Mouse (Mus musculus): ENCODE data around the gene Osbpl3. TPM values are rescaled to one million over a fixed set of nuclear protein-coding genes. Genes with fewer than 3 reads are reported as not detected.

Osbpl3 gene
- total RNA-seq (2017): 13.9 and 22.8 TPM in 2 replicates

DNA sequence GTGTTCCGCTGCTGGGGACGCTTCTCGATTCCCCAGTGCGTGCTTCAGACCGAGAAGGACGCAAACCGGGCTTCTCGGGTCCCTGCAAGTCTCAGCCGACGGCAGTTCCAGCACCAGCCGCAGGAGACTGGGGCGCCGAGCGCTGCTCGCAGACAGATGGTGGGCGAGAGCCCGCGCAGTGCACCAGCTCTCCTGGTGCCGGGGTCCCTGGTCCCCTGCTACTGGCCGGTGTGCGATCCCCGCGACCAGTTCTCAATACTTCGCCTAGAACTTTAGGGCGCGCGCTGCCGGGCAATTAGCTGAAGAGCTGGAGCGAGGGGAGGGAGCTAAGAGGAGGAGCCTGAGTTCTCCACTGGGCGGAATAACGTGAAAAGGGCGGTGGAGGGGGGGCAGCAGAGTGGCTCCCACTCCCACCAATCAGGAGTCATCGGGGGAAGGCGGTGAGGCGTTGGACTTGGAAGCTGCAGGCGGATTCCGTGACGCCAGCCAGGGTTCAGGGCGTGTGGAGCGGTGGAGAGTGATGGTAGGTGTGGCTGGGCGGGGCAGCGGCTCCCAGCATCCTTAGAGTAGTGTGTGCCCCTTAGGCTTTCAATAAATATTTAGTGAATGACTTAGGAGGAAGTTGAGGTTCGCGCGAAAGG, at the start of gene Osbpl3:
Osbpl3 (minus strand) TSS at position 373 of the 641 bp plus-strand sequence.
- peak; percentile 91 to 97 for ATAC-seq (replicated peaks in 1 of 2; ENCODE audit: insufficient read depth in 1 of 2, low FRiP score in 2 of 2, low TSS enrichment in 1 of 2, low read depth in 1 of 2, poor library complexity in 2 of 2, severe bottlenecking in 2 of 2)

DNA sequence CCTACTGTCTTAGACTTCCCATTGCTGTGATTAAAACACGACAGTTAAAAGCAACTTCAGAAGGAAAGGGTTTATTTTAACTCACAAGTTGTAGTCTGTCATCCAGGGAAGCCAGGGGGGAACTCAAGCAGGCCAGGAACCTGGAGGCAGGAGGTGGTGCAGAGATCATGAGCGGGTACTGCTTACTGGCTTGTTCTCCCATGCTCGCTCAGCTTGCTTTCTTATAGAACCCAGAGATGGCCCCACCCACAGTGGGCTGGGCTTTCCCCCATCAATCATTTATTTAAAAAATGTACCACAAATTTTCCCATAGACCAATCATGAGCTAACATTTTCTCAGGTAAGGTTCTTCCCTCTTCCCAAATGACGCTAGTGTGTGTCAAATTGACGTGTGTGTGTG, 49.5 kb upstream of the Osbpl3 start:
- no peak for ATAC-seq (replicated peaks in 1 of 2; ENCODE audit: insufficient read depth in 1 of 2, low FRiP score in 2 of 2, low TSS enrichment in 1 of 2, low read depth in 1 of 2, poor library complexity in 2 of 2, severe bottlenecking in 2 of 2)

DNA sequence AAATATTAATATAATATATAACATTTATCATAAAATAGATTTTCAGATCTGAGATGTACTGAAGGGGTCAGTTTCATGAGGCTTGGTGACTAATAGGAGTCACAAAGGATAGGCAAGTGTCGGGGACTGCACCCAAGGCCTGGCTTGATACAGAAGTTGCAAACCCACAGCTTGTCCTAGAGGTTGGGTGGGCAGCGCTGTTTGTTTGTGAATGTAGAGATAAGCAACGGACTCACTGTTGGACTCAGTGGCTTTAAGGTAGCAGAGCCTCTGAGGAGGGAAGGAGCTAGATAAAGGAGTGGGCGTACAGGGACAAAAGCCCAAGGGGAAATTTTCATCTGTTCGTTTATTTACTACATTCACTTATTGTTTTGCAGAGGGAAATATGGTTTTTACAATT, 48.7 kb upstream of the Osbpl3 start:
- no peak for ATAC-seq (replicated peaks in 1 of 2; ENCODE audit: insufficient read depth in 1 of 2, low FRiP score in 2 of 2, low TSS enrichment in 1 of 2, low read depth in 1 of 2, poor library complexity in 2 of 2, severe bottlenecking in 2 of 2)

DNA sequence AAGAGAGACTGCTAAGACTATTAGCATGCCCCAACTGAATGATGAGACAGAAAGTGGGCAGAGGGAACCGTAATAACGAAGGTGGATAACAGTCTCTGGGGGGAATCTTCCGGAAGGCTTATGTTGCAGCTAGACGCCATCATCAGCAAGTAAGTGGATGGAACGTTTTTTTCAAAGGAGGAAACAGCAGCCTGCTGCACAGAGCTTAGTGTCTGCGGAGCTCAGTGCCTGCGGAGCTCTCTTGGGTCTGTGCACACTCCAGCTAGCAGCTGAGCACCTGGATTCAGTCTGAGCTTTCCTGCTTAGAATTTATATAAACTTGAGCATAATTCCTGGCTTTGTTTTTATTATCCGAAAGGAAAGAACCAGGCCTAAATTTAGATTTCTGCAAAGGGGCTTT, 47.8 kb upstream of the Osbpl3 start:
- no peak for ATAC-seq (replicated peaks in 1 of 2; ENCODE audit: insufficient read depth in 1 of 2, low FRiP score in 2 of 2, low TSS enrichment in 1 of 2, low read depth in 1 of 2, poor library complexity in 2 of 2, severe bottlenecking in 2 of 2)

GRCm38 (mm10) chr6:50503031-50503430, 47.0 kb upstream of the Osbpl3 start:
- ATAC-seq (replicated peaks in 1 of 2; ENCODE audit: insufficient read depth in 1 of 2, low FRiP score in 2 of 2, low TSS enrichment in 1 of 2, low read depth in 1 of 2, poor library complexity in 2 of 2, severe bottlenecking in 2 of 2): no peak

DNA sequence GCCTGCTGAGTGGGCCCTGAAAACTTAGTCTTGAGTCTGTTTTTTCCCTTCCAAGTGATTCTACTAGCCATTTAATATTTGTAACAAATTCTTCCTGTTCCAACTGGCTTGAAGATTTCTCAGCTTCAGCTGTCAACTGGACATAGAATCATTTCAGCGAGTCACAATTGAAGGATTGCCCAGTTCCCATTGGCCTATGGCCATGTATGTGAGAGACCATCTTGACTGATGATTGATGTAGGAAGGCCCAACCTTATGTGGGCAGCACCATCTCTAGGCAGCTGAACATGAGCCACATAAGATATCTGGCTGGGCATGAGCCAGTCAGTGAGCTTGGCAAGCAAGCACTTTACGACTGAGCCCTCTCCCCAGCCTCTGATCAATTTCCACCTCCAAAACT, 42.3 kb upstream of the Osbpl3 start:
- ATAC-seq (replicated peaks in 1 of 2; ENCODE audit: insufficient read depth in 1 of 2, low FRiP score in 2 of 2, low TSS enrichment in 1 of 2, low read depth in 1 of 2, poor library complexity in 2 of 2, severe bottlenecking in 2 of 2): no peak

DNA sequence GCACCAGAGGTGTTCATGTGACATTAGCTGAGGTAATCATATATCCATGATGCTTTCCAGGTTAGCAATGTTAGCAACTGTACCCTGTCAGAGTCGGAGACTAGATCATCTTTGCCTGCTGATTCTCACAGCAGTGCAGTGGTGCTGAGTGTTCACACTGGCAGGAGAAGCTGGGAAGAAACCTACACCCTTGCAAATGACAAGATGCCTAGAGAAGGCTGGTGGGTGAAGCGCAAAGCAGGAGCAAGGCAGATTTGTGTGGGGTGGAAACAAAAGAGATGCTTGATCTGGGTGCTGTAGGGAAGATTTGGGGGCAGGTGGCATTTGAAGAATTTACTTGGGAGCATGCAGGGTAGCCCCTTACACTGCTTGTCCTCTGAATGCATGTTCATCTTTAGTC, 34.5 kb upstream of the Osbpl3 start:
- no peak for ATAC-seq (replicated peaks in 1 of 2; ENCODE audit: insufficient read depth in 1 of 2, low FRiP score in 2 of 2, low TSS enrichment in 1 of 2, low read depth in 1 of 2, poor library complexity in 2 of 2, severe bottlenecking in 2 of 2)

GRCm38 (mm10) chr6:50489380-50489779, 33.4 kb upstream of the Osbpl3 start:
- no peak for ATAC-seq (replicated peaks in 1 of 2; ENCODE audit: insufficient read depth in 1 of 2, low FRiP score in 2 of 2, low TSS enrichment in 1 of 2, low read depth in 1 of 2, poor library complexity in 2 of 2, severe bottlenecking in 2 of 2)

- no peak for ATAC-seq (replicated peaks in 1 of 2; ENCODE audit: insufficient read depth in 1 of 2, low FRiP score in 2 of 2, low TSS enrichment in 1 of 2, low read depth in 1 of 2, poor library complexity in 2 of 2, severe bottlenecking in 2 of 2)
Measured at GRCm38 (mm10) chr6:50486035-50486902, 30.3 kb upstream of the Osbpl3 start.

DNA sequence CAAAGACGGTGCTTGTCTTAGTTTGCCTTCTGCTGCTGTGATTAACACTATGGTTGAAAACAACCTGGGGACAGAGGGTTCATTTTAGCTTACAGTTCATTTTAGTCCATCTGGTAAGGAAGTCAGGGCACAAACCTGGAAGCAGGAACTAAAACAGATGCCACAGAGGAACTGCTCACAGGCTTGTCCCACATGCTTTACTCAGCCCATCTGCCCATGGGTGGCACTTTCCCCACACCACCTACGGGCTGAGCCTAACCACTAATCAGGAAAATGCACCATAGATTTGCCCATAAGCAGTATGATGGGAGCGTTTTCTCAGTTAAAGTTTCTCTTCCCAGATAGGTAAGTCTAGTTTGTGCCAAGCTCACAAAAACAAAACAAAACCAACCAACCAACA, 27.4 kb upstream of the Osbpl3 start:
- no peak for ATAC-seq (replicated peaks in 1 of 2; ENCODE audit: insufficient read depth in 1 of 2, low FRiP score in 2 of 2, low TSS enrichment in 1 of 2, low read depth in 1 of 2, poor library complexity in 2 of 2, severe bottlenecking in 2 of 2)

DNA sequence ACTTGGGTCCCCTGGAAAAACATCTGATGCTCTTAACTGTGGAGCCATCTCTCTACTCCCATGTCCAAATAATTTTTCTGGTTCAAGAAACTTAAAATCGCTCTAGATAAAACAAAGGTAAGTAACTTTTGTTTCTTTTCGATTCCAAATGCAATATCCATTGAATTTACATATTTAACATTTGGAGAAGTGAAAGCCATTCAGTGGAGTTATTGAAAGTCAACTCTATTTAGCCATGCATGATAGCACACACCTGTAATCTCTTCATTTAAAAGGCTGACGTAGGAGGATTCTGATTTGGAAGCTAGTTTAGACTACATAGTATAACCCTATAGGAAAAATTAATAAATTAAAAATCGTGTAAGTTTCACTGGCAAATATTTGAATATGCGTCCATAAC, 25.5 kb upstream of the Osbpl3 start:
- no peak for ATAC-seq (replicated peaks in 1 of 2; ENCODE audit: insufficient read depth in 1 of 2, low FRiP score in 2 of 2, low TSS enrichment in 1 of 2, low read depth in 1 of 2, poor library complexity in 2 of 2, severe bottlenecking in 2 of 2)

- no peak for ATAC-seq (replicated peaks in 1 of 2; ENCODE audit: insufficient read depth in 1 of 2, low FRiP score in 2 of 2, low TSS enrichment in 1 of 2, low read depth in 1 of 2, poor library complexity in 2 of 2, severe bottlenecking in 2 of 2)
Measured at GRCm38 (mm10) chr6:50466451-50466850, 10.4 kb upstream of the Osbpl3 start.

DNA sequence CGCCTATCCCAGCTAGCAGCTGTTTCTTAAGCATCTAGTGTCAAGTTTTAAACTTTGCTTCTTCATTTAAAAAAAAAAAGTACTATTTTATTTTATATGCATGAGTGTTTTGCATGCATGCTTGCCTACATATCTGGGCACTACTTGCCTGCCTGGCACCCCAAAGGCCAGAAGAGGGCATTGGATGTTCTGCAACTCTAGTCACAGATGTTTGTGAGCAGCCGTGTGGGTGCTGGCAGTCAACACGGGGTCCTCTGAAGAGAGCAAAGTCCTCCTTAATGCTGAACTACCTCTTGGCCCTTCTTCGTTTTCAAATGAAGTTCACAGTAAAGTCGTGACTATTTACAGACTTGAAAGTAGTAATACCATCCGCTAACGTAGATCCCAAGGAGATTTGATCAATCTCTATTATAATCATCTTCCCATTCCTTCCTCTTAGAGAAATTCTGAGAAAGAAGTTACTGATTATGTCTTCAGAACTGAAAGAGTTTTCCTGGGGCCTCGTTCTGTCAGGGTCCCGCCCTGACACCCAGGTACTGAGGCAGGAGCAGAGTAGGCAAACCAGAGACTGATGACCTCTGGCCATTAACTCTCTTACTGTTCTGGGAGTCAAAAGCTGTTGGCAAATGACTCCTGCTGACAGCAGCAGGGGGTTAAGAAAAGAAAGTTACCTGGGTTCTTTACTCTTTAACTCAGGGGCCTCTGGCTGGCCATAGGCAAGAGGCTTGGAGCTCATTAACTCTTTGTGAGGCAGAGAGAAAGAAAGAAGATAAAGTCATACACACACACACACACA, 8.9 kb upstream of the Osbpl3 start:
- no peak for ATAC-seq (replicated peaks in 1 of 2; ENCODE audit: insufficient read depth in 1 of 2, low FRiP score in 2 of 2, low TSS enrichment in 1 of 2, low read depth in 1 of 2, poor library complexity in 2 of 2, severe bottlenecking in 2 of 2)

DNA sequence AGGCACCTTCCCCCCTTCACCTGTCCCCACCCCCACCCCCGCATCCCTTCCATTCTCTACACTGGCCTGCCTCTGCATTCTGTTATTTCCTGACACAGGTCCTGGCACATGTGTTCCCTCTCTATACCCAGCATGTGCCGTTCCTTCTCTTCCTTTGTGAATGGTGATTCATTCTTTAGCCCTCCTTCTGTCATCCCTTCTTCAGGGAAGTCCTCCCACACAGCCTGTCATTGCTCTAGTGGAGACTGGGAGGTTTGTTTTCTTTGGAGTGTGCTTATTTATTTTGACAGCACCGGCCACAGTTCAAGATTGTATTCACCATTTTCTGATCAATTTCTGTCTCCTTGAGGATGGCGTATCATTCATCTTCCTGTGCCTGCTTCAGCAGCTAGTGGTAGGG, 6.0 kb upstream of the Osbpl3 start:
- no peak for ATAC-seq (replicated peaks in 1 of 2; ENCODE audit: insufficient read depth in 1 of 2, low FRiP score in 2 of 2, low TSS enrichment in 1 of 2, low read depth in 1 of 2, poor library complexity in 2 of 2, severe bottlenecking in 2 of 2)

- no peak for ATAC-seq (replicated peaks in 1 of 2; ENCODE audit: insufficient read depth in 1 of 2, low FRiP score in 2 of 2, low TSS enrichment in 1 of 2, low read depth in 1 of 2, poor library complexity in 2 of 2, severe bottlenecking in 2 of 2)
Measured at GRCm38 (mm10) chr6:50461585-50461984, 5.6 kb upstream of the Osbpl3 start.

DNA sequence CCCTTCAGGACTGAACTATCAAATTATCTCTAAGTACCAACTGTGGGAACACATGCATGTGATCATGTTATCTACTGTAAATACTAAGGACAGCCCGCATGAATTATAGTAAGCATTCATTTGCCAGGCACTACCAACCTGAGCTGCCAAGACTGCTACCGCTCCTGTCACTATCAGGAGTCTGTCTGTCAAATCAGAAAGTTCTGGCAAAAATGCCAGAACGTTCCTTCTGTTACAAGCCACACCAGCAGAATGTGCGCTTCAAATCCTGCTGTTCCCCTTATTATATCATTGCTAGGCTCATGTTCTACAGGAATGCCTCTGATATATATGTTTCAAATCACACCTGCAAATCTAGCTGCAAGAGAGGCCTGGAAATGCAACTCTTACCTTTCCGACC, 4.6 kb upstream of the Osbpl3 start:
- ATAC-seq (replicated peaks in 1 of 2; ENCODE audit: insufficient read depth in 1 of 2, low FRiP score in 2 of 2, low TSS enrichment in 1 of 2, low read depth in 1 of 2, poor library complexity in 2 of 2, severe bottlenecking in 2 of 2): no peak

- no peak for ATAC-seq (replicated peaks in 1 of 2; ENCODE audit: insufficient read depth in 1 of 2, low FRiP score in 2 of 2, low TSS enrichment in 1 of 2, low read depth in 1 of 2, poor library complexity in 2 of 2, severe bottlenecking in 2 of 2)
Measured at GRCm38 (mm10) chr6:50460246-50460645, 4.2 kb upstream of the Osbpl3 start.

DNA sequence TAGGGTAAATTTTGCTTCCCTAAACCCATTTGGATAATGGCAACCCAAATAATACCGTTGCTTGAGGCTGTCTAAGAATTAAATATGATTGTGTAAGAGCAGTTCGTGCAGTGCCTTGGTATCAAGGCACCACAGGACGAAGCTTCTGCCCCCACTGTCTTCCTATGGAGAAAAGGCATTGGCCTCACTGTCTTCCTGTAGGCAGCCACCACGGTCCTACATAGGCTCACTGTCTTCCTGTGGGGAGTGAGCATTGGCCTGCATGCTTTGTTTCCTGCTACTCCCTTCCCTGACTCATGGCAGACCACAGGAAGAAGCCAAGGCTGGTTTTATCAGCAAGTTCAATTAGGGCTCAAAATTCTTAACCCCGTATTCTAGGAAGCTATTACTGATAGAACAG, 3.3 kb upstream of the Osbpl3 start:
- no peak for ATAC-seq (replicated peaks in 1 of 2; ENCODE audit: insufficient read depth in 1 of 2, low FRiP score in 2 of 2, low TSS enrichment in 1 of 2, low read depth in 1 of 2, poor library complexity in 2 of 2, severe bottlenecking in 2 of 2)

Data from hematopoietic stem cell, adult 5-6 weeks (primary cell).